Mouse (Mus musculus) lung, postnatal 0 days (tissue): Measurements from ENCODE around the gene Rora.

Experiments used
- CTCF ChIP-seq: IDR thresholded peaks from 2 replicates; pipeline ENCODE4 v1.5.1; 2016; ENCODE audit warnings: antibody characterized with exemption, mild to moderate bottlenecking
- EP300 ChIP-seq: IDR thresholded peaks from 2 replicates; pipeline ENCODE4 v1.6.1; 2016; ENCODE audit warnings: antibody characterized with exemption, mild to moderate bottlenecking, control low read depth

DNA sequence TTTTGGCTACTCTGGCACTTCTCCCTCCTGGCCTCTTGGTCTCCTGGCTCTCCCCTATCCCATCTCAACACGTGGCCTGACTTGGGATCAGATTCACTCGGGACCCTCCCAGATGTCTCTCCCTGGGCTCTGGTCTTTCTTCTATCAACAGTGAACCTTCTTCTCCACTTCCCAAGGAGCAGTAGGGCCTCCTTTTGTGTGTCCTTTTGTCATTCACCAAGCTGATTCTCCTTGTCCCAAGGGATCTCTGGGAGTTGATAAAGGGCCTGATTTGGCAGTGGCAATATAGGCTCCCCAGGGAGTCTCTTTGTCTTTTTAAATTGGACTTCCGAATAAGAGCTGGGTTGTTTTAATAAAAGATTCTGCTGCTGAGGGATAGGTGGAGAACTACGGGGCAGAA lies 36.5 kb upstream of the Rora start:
- TF ChIP-seq EP300 (no peak), CTCF (no peak)
